In the genomic region with DNA sequence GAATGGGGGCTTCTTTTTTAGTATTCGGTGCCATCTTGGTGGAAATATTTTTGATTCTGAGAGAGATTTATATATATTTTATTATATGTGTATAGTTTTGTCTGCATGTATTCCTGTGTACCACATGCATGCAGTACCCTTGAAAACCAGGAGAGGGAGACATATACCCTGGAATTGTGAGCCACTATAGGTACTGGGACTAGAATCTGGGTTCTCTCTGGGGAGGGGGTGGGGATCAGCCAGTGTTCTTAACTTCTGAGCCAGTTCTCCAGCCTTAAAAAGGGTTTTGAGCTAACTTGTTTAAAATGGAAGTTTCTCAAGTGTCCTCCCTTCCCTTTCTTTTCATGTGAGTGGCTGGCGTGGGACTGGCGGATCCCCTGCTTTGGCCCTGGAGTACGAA, we compare ENCODE assay signal across 8 mouse cellular contexts. TPM values are rescaled to one million over a fixed set of nuclear protein-coding genes. Genes with fewer than 3 reads are reported as not detected.
DNase-seq lines count a peak whose midpoint lies in the region; ATAC-seq and TF ChIP-seq lines count a peak whose summit lies in the region.

No protein-coding gene starts in this region.

- TF ChIP-seq CTCF in kidney, adult 2 months (conservative IDR thresholded peaks at IDR 0.05; ENCODE audit: insufficient read depth, insufficient read length, low read depth, low read length): peak; percentile 56
- TF ChIP-seq CTCF in liver, adult 2 months (IDR thresholded peaks at IDR 0.05; ENCODE audit: low read depth, low read length): peak; percentile 52

- DNase-seq in adrenal gland, adult (ENCODE audit: inconsistent age in 2 of 2, low spot score in 1 of 2): peak; percentile 29 to 87
- DNase-seq in adrenal gland, adult 8-10 months: no peak
- peak; percentile 29 for DNase-seq in urinary bladder, postnatal 25 days (ENCODE audit: low spot score)
- no peak for DNase-seq in urinary bladder, adult 2 months (ENCODE audit: low spot score)
- peak; percentile 83 for DNase-seq in embryonic facial prominence, embryonic 11.5 days (ENCODE audit: low spot score)
- DNase-seq in kidney, adult 2 months: peak; percentile 75
- DNase-seq in liver, adult 2 months (ENCODE audit: extremely low read depth, low read depth, low spot score): peak; percentile 59
- DNase-seq in retina, postnatal 7 days (ENCODE audit: low read depth, low spot score): peak; percentile 68

- no peaks in the 10 kb centered on the region; the same call in 1 of the 2 replicates for H3K4me1 ChIP-seq in embryonic facial prominence, embryonic 11.5 days (ENCODE audit: control insufficient read depth, insufficient read depth, low read length)
- H3K4me1 ChIP-seq in kidney, adult 2 months (ENCODE audit: control insufficient read depth, insufficient read depth, low read length): no peaks in the 10 kb centered on the region
- H3K4me1 ChIP-seq in liver, adult 2 months (ENCODE audit: control insufficient read depth, insufficient read depth, low read length): no peaks in the 10 kb centered on the region; the same call in 1 of the 2 replicates

- no peak; the same call in 1 of the 2 replicates for ATAC-seq in embryonic facial prominence, embryonic 11.5 days (replicated peaks; ENCODE audit: insufficient number of reproducible peaks, low FRiP score, low TSS enrichment, low read depth)

- H3K4me3 ChIP-seq in embryonic facial prominence, embryonic 11.5 days (ENCODE audit: low read depth, low read length): no peak overlapping the region
- no peak overlapping the region for H3K4me3 ChIP-seq in kidney, adult 2 months (ENCODE audit: insufficient read depth, low read depth, low read length)
- no peak overlapping the region for H3K4me3 ChIP-seq in liver, adult 2 months (ENCODE audit: insufficient read depth, low read depth, low read length)

- no peaks in the 10 kb centered on the region for H3K36me3 ChIP-seq in embryonic facial prominence, embryonic 11.5 days (replicated peaks; ENCODE audit: control insufficient read depth, insufficient read depth, low read depth, low read length)
- H3K36me3 ChIP-seq in kidney, adult 2 months (ENCODE audit: control insufficient read depth, insufficient read depth, low read length): no peaks in the 10 kb centered on the region
- H3K36me3 ChIP-seq in liver, adult 2 months (ENCODE audit: control insufficient read depth, insufficient read depth, low read length): no peaks in the 10 kb centered on the region

- WGBS in embryonic facial prominence, embryonic 11.5 days: 67% methylated on average over 4 of the region's 4 CpGs
- WGBS in kidney, adult 2 months: 68% methylated on average over 4 of the region's 4 CpGs
- WGBS in liver, adult 2 months: 76% methylated on average over 4 of the region's 4 CpGs

- no peaks in the 10 kb centered on the region for H3K27me3 ChIP-seq in embryonic facial prominence, embryonic 11.5 days (ENCODE audit: control insufficient read depth, insufficient read depth, low read length)
- no peaks in the 10 kb centered on the region for H3K27me3 ChIP-seq in kidney, adult 2 months (replicated peaks; ENCODE audit: control insufficient read depth, insufficient read depth, low read length)
- no peaks in the 10 kb centered on the region for H3K27me3 ChIP-seq in liver, adult 2 months (ENCODE audit: control insufficient read depth, insufficient read depth, low read length)

- no peak for TF ChIP-seq POLR2A in kidney, adult 2 months (IDR thresholded peaks at IDR 0.05; ENCODE audit: low read depth, low read length)
- TF ChIP-seq POLR2A in liver, adult 2 months (IDR thresholded peaks at IDR 0.05; ENCODE audit: extremely low read depth, insufficient read depth, low read length): no peak

- no peaks in the 10 kb centered on the region for H3K79me2 ChIP-seq in liver, adult 2 months (ENCODE audit: control insufficient read depth, insufficient read depth, low read length)

- no peak overlapping the region for H3K27ac ChIP-seq in embryonic facial prominence, embryonic 11.5 days (replicated peaks; ENCODE audit: low read depth, low read length)
- no peak overlapping the region for H3K27ac ChIP-seq in kidney, adult 2 months (ENCODE audit: insufficient read depth, low read depth, low read length)
- no peak overlapping the region for H3K27ac ChIP-seq in liver, adult 2 months (replicated peaks; ENCODE audit: insufficient read depth, low read depth, low read length)

- no peaks in the 10 kb centered on the region for H3K9me3 ChIP-seq in embryonic facial prominence, embryonic 11.5 days (replicated peaks; ENCODE audit: control insufficient read depth, low read length)

- H3K9ac ChIP-seq in embryonic facial prominence, embryonic 11.5 days (replicated peaks; ENCODE audit: low read length): no peak overlapping the region
- no peak overlapping the region for H3K9ac ChIP-seq in liver, adult 2 months (ENCODE audit: low read depth, low read length)

- no peak overlapping the region for H3K4me2 ChIP-seq in embryonic facial prominence, embryonic 11.5 days (ENCODE audit: low read depth, low read length)

RNA-seq across cellular contexts. Expression of gene Itgal, which starts 12.8 kb away (rescaled TPM):
- 1 to 10 TPM; 1.9 to 3.1 (median 2.7) TPM for total RNA-seq in adrenal gland, adult 8-10 months (2022)
- polyA plus RNA-seq in urinary bladder, adult 2 months (2012; rRNA removed): 3.4 and 3.5 TPM in 2 replicates
- 0.59 and 1.2 TPM in 2 replicates for polyA plus RNA-seq in embryonic facial prominence, embryonic 11.5 days (2014; fragmentation: Nextera tagmentation; extraction: Ambion mirVana)
- polyA plus RNA-seq in kidney, adult 2 months (2012; rRNA removed): 2.9 and 7.2 TPM in 2 replicates
- total RNA-seq in liver, adult 2 months (2014; rRNA removed): 4.3 and 5.2 TPM in 2 replicates
- 3.9 and 6.8 TPM in 2 replicates for polyA plus RNA-seq in liver, adult 2 months (2012; rRNA removed)

RNA-seq across cellular contexts. Expression of gene Sephs2, which starts 35.0 kb away (rescaled TPM):
- total RNA-seq in adrenal gland, adult 8-10 months (2022): 100 to 1,000 TPM in 1 of 4 experiments, 10 to 100 TPM in 3; 44.5 to 105 (median 76.5) TPM
- polyA plus RNA-seq in urinary bladder, adult 2 months (2012; rRNA removed): 19.8 and 21.1 TPM in 2 replicates
- polyA plus RNA-seq in embryonic facial prominence, embryonic 11.5 days (2014; fragmentation: Nextera tagmentation; extraction: Ambion mirVana): 92.4 and 102 TPM in 2 replicates
- 153 and 156 TPM in 2 replicates for polyA plus RNA-seq in kidney, adult 2 months (2012; rRNA removed)
- 939 and 948 TPM in 2 replicates for total RNA-seq in liver, adult 2 months (2014; rRNA removed)
- 388 and 524 TPM in 2 replicates for polyA plus RNA-seq in liver, adult 2 months (2012; rRNA removed)

RNA-seq across cellular contexts. Expression of gene Zfp768, which starts 36.5 kb away (rescaled TPM):
- 10 to 100 TPM; 25.9 to 29.4 (median 28.0) TPM for total RNA-seq in adrenal gland, adult 8-10 months (2022)
- 16.9 and 19.8 TPM in 2 replicates for polyA plus RNA-seq in urinary bladder, adult 2 months (2012; rRNA removed)
- polyA plus RNA-seq in embryonic facial prominence, embryonic 11.5 days (2014; fragmentation: Nextera tagmentation; extraction: Ambion mirVana): 6.1 and 6.4 TPM in 2 replicates
- polyA plus RNA-seq in kidney, adult 2 months (2012; rRNA removed): 36.7 and 52.0 TPM in 2 replicates
- total RNA-seq in liver, adult 2 months (2014; rRNA removed): 7.7 and 9.5 TPM in 2 replicates
- polyA plus RNA-seq in liver, adult 2 months (2012; rRNA removed): 21.2 and 28.0 TPM in 2 replicates

RNA-seq across cellular contexts. Expression of gene Dctpp1, which starts 48.4 kb away (rescaled TPM):
- total RNA-seq in adrenal gland, adult 8-10 months (2022): 10 to 100 TPM; 28.2 to 36.5 (median 31.6) TPM
- polyA plus RNA-seq in urinary bladder, adult 2 months (2012; rRNA removed): 19.2 and 24.9 TPM in 2 replicates
- polyA plus RNA-seq in embryonic facial prominence, embryonic 11.5 days (2014; fragmentation: Nextera tagmentation; extraction: Ambion mirVana): 253 and 266 TPM in 2 replicates
- polyA plus RNA-seq in kidney, adult 2 months (2012; rRNA removed): 68.9 and 70.5 TPM in 2 replicates
- 61.5 and 70.2 TPM in 2 replicates for total RNA-seq in liver, adult 2 months (2014; rRNA removed)
- polyA plus RNA-seq in liver, adult 2 months (2012; rRNA removed): 70.7 and 73.4 TPM in 2 replicates

Comparison
In these comparisons a context has a peak if more than half of its experiments do, and no peak if none do; other contexts are left out.
1. DNase-seq: peak in adrenal gland, adult (2 of 2), urinary bladder, postnatal 25 days (single experiment), embryonic facial prominence, embryonic 11.5 days (single experiment), kidney, adult 2 months (single experiment), liver, adult 2 months (single experiment) and retina, postnatal 7 days (single experiment); none in adrenal gland, adult 8-10 months (single experiment) and urinary bladder, adult 2 months (single experiment).